Mouse (Mus musculus): Measurements from ENCODE around the gene Olfr813. TPM values are rescaled to one million over a fixed set of nuclear protein-coding genes. Genes with fewer than 3 reads are reported as not detected.
"Not testable (repeated sequence)": the region's sequence is repeated elsewhere in the genome, so short reads cannot be mapped to it uniquely, and the experiment has no call there.

Olfr813 gene
- polyA plus RNA-seq (2014; fragmentation: Nextera tagmentation; extraction: Ambion mirVana), result not detected in 2 replicates

- Histone ChIP-seq H3K27ac (ENCODE audit: low read depth, low read length) (no peak within 1 kb of the TSS), H3K36me3 (ENCODE audit: control insufficient read depth, insufficient read depth, low read length) (no peaks in the 10 kb centered on the region), H3K4me3 (ENCODE audit: low read depth, low read length) (no peak within 1 kb of the TSS), H3K9me3 (ENCODE audit: control insufficient read depth, low read length) (no peaks in the 10 kb centered on the region), H3K27me3 (ENCODE audit: control insufficient read depth, insufficient read depth, low read length) (no peaks in the 10 kb centered on the region), H3K4me2 (ENCODE audit: low read depth) (no peak within 1 kb of the TSS), H3K9ac (ENCODE audit: low read length) (no peak within 1 kb of the TSS), H3K4me1 (ENCODE audit: control insufficient read depth, insufficient read depth, low read length) (no peaks in the 10 kb centered on the region)
- ATAC-seq (ENCODE audit: insufficient read depth, low FRiP score, low TSS enrichment) (no peak), DNase-seq (ENCODE audit: low spot score) (no peak)
These were observed at the start of gene Olfr813 for GRCm38 (mm10) chr10:129855067-129855466. Olfr813 (plus strand) TSS chr10:129855367.

GRCm38 (mm10) chr10:129845994-129846393, 9.2 kb upstream of the Olfr813 start, which contains the start of gene Olfr812:
Olfr812 (minus strand) TSS chr10:129846094.
- H3K4me3 ChIP-seq (ENCODE audit: low read depth, low read length), result no peak within 1 kb of the TSS
- ATAC-seq (ENCODE audit: insufficient read depth, low FRiP score, low TSS enrichment) (no peak), DNase-seq (ENCODE audit: low spot score) (no peak)
- H3K9me3 ChIP-seq (ENCODE audit: control insufficient read depth, low read length), result no peaks in the 10 kb centered on the region
- H3K27ac ChIP-seq (ENCODE audit: low read depth, low read length), result no peak within 1 kb of the TSS
- no peak within 1 kb of the TSS for H3K9ac ChIP-seq (ENCODE audit: low read length)
- no peaks in the 10 kb centered on the region for H3K27me3 ChIP-seq (ENCODE audit: control insufficient read depth, insufficient read depth, low read length)
- no peak within 1 kb of the TSS for H3K4me2 ChIP-seq (ENCODE audit: low read depth)
- WGBS, result 77% methylated on average over 1 of the region's 1 CpGs
- no peaks in the 10 kb centered on the region for H3K4me1 ChIP-seq (ENCODE audit: control insufficient read depth, insufficient read depth, low read length)
- H3K36me3 ChIP-seq (ENCODE audit: control insufficient read depth, insufficient read depth, low read length), result no peaks in the 10 kb centered on the region

GRCm38 (mm10) chr10:129847343-129847742, 7.8 kb upstream of the Olfr813 start:
- Histone ChIP-seq H3K27me3 (ENCODE audit: control insufficient read depth, insufficient read depth, low read length) (no peaks in the 10 kb centered on the region), H3K4me1 (ENCODE audit: control insufficient read depth, insufficient read depth, low read length) (no peaks in the 10 kb centered on the region), H3K36me3 (ENCODE audit: control insufficient read depth, insufficient read depth, low read length) (no peaks in the 10 kb centered on the region), H3K4me2 (ENCODE audit: low read depth) (no peak overlapping the region), H3K4me3 (ENCODE audit: low read depth, low read length) (no peak overlapping the region), H3K9ac (ENCODE audit: low read length) (no peak overlapping the region), H3K27ac (ENCODE audit: low read depth, low read length) (no peak overlapping the region), H3K9me3 (ENCODE audit: control insufficient read depth, low read length) (no peaks in the 10 kb centered on the region)
- ATAC-seq (ENCODE audit: insufficient read depth, low FRiP score, low TSS enrichment) (no peak), DNase-seq (ENCODE audit: low spot score) (no peak)
- 69% methylated on average over 1 of the region's 1 CpGs for WGBS

GRCm38 (mm10) chr10:129879751-129880150, 24.6 kb downstream of the Olfr813 start, which contains the start of gene Olfr814:
Olfr814 (minus strand) TSS chr10:129879851.
- H3K4me3 ChIP-seq (ENCODE audit: low read depth, low read length); ATAC-seq (ENCODE audit: insufficient read depth, low FRiP score, low TSS enrichment); H3K36me3 ChIP-seq (ENCODE audit: control insufficient read depth, insufficient read depth, low read length); DNase-seq (ENCODE audit: low spot score); H3K9ac ChIP-seq (ENCODE audit: low read length); H3K4me2 ChIP-seq (ENCODE audit: low read depth); H3K4me1 ChIP-seq (ENCODE audit: control insufficient read depth, insufficient read depth, low read length); H3K9me3 ChIP-seq (ENCODE audit: control insufficient read depth, low read length); H3K27ac ChIP-seq (ENCODE audit: low read depth, low read length); H3K27me3 ChIP-seq (ENCODE audit: control insufficient read depth, insufficient read depth, low read length): not testable (repeated sequence)
- WGBS, result no CpG with 5 or more reads among the region's 1 CpGs

- H3K27ac ChIP-seq (ENCODE audit: low read depth, low read length); H3K27me3 ChIP-seq (ENCODE audit: control insufficient read depth, insufficient read depth, low read length); H3K9ac ChIP-seq (ENCODE audit: low read length); H3K4me3 ChIP-seq (ENCODE audit: low read depth, low read length); H3K9me3 ChIP-seq (ENCODE audit: control insufficient read depth, low read length); DNase-seq (ENCODE audit: low spot score); ATAC-seq (ENCODE audit: insufficient read depth, low FRiP score, low TSS enrichment); H3K4me1 ChIP-seq (ENCODE audit: control insufficient read depth, insufficient read depth, low read length); H3K36me3 ChIP-seq (ENCODE audit: control insufficient read depth, insufficient read depth, low read length); H3K4me2 ChIP-seq (ENCODE audit: low read depth): not testable (repeated sequence)
- WGBS, result 78% methylated on average over 6 of the region's 6 CpGs
These were observed 30.3 kb downstream of the Olfr813 start for GRCm38 (mm10) chr10:129885496-129885895.

GRCm38 (mm10) chr10:129885934-129886333, 30.8 kb downstream of the Olfr813 start:
- no peak for ATAC-seq (ENCODE audit: insufficient read depth, low FRiP score, low TSS enrichment)
- no peaks in the 10 kb centered on the region for H3K36me3 ChIP-seq (ENCODE audit: control insufficient read depth, insufficient read depth, low read length)
- no peak overlapping the region for H3K9ac ChIP-seq (ENCODE audit: low read length)
- no peak overlapping the region for H3K4me2 ChIP-seq (ENCODE audit: low read depth)
- no peak overlapping the region for H3K27ac ChIP-seq (ENCODE audit: low read depth, low read length)
- H3K4me3 ChIP-seq (ENCODE audit: low read depth, low read length), result no peak overlapping the region
- H3K27me3 ChIP-seq (ENCODE audit: control insufficient read depth, insufficient read depth, low read length), result no peaks in the 10 kb centered on the region
- no peak for DNase-seq (ENCODE audit: low spot score)
- WGBS, result 95% methylated on average over 7 of the region's 7 CpGs
- no peaks in the 10 kb centered on the region for H3K9me3 ChIP-seq (ENCODE audit: control insufficient read depth, low read length)
- no peaks in the 10 kb centered on the region for H3K4me1 ChIP-seq (ENCODE audit: control insufficient read depth, insufficient read depth, low read length)

GRCm38 (mm10) chr10:129905767-129906166, 50.6 kb downstream of the Olfr813 start, which contains the start of gene Olfr815:
Olfr815 (minus strand) TSS chr10:129905867.
- not testable (repeated sequence) for H3K9me3 ChIP-seq (ENCODE audit: control insufficient read depth, low read length); ATAC-seq (ENCODE audit: insufficient read depth, low FRiP score, low TSS enrichment); H3K9ac ChIP-seq (ENCODE audit: low read length); H3K36me3 ChIP-seq (ENCODE audit: control insufficient read depth, insufficient read depth, low read length); H3K4me1 ChIP-seq (ENCODE audit: control insufficient read depth, insufficient read depth, low read length); H3K27me3 ChIP-seq (ENCODE audit: control insufficient read depth, insufficient read depth, low read length); H3K27ac ChIP-seq (ENCODE audit: low read depth, low read length); H3K4me2 ChIP-seq (ENCODE audit: low read depth); DNase-seq (ENCODE audit: low spot score); H3K4me3 ChIP-seq (ENCODE audit: low read depth, low read length)
- WGBS, result no CpG with 5 or more reads among the region's 1 CpGs

Other genes with a start within 250 kb of the Olfr813 start
- 0.07 TPM in 1 of 2 replicates, not detected in the other for gene Olfr796, start 242.8 kb upstream of the Olfr813 start, polyA plus RNA-seq (2014; fragmentation: Nextera tagmentation; extraction: Ambion mirVana)
- gene Olfr798, start 227.4 kb upstream of the Olfr813 start, polyA plus RNA-seq (2014; fragmentation: Nextera tagmentation; extraction: Ambion mirVana), result not detected in 2 replicates
- gene Olfr799, start 217.9 kb upstream of the Olfr813 start, polyA plus RNA-seq (2014; fragmentation: Nextera tagmentation; extraction: Ambion mirVana), result not detected in 2 replicates
- not detected in 2 replicates for gene Olfr800, start 197.7 kb upstream of the Olfr813 start, polyA plus RNA-seq (2014; fragmentation: Nextera tagmentation; extraction: Ambion mirVana)
- not detected in 2 replicates for gene Olfr801, start 181.5 kb upstream of the Olfr813 start, polyA plus RNA-seq (2014; fragmentation: Nextera tagmentation; extraction: Ambion mirVana)
- gene Olfr802, start 167.2 kb upstream of the Olfr813 start, polyA plus RNA-seq (2014; fragmentation: Nextera tagmentation; extraction: Ambion mirVana), result not detected in 2 replicates
- gene Olfr803, start 161.1 kb upstream of the Olfr813 start, polyA plus RNA-seq (2014; fragmentation: Nextera tagmentation; extraction: Ambion mirVana), result not detected in 2 replicates
- not detected in 2 replicates for gene Olfr804, start 152.2 kb upstream of the Olfr813 start, polyA plus RNA-seq (2014; fragmentation: Nextera tagmentation; extraction: Ambion mirVana)
- gene Olfr805, start 126.0 kb upstream of the Olfr813 start, polyA plus RNA-seq (2014; fragmentation: Nextera tagmentation; extraction: Ambion mirVana), result not detected in 2 replicates
- gene Olfr806, start 113.4 kb upstream of the Olfr813 start, polyA plus RNA-seq (2014; fragmentation: Nextera tagmentation; extraction: Ambion mirVana), result not detected in 2 replicates
- gene Olfr807, start 97.6 kb upstream of the Olfr813 start, polyA plus RNA-seq (2014; fragmentation: Nextera tagmentation; extraction: Ambion mirVana), result not detected in 2 replicates
- not detected in 2 replicates for gene Olfr808, start 89.9 kb upstream of the Olfr813 start, polyA plus RNA-seq (2014; fragmentation: Nextera tagmentation; extraction: Ambion mirVana)
- not detected in 2 replicates for gene Olfr809, start 80.7 kb upstream of the Olfr813 start, polyA plus RNA-seq (2014; fragmentation: Nextera tagmentation; extraction: Ambion mirVana)
- gene Olfr810, start 60.5 kb upstream of the Olfr813 start, polyA plus RNA-seq (2014; fragmentation: Nextera tagmentation; extraction: Ambion mirVana), result not detected in 2 replicates
- gene Olfr811, start 51.0 kb upstream of the Olfr813 start, polyA plus RNA-seq (2014; fragmentation: Nextera tagmentation; extraction: Ambion mirVana), result not detected in 2 replicates
- gene Olfr812, start 9.3 kb upstream of the Olfr813 start, polyA plus RNA-seq (2014; fragmentation: Nextera tagmentation; extraction: Ambion mirVana), result not detected in 2 replicates
- not detected in 2 replicates for gene Olfr814, start 24.5 kb downstream of the Olfr813 start, polyA plus RNA-seq (2014; fragmentation: Nextera tagmentation; extraction: Ambion mirVana)
- not detected in 2 replicates for gene Olfr815, start 50.5 kb downstream of the Olfr813 start, polyA plus RNA-seq (2014; fragmentation: Nextera tagmentation; extraction: Ambion mirVana)
- not detected in 2 replicates for gene Olfr816, start 60.2 kb downstream of the Olfr813 start, polyA plus RNA-seq (2014; fragmentation: Nextera tagmentation; extraction: Ambion mirVana)
- gene Olfr818, start 93.7 kb downstream of the Olfr813 start, polyA plus RNA-seq (2014; fragmentation: Nextera tagmentation; extraction: Ambion mirVana), result not detected in 2 replicates
- not detected in 2 replicates for gene Olfr819, start 111.9 kb downstream of the Olfr813 start, polyA plus RNA-seq (2014; fragmentation: Nextera tagmentation; extraction: Ambion mirVana)
- not detected in 2 replicates for gene Olfr247, start 120.8 kb downstream of the Olfr813 start, polyA plus RNA-seq (2014; fragmentation: Nextera tagmentation; extraction: Ambion mirVana)
- gene Gm10310, start 129.7 kb downstream of the Olfr813 start, polyA plus RNA-seq (2014; fragmentation: Nextera tagmentation; extraction: Ambion mirVana), result not detected in 2 replicates
- gene Olfr820, start 157.3 kb downstream of the Olfr813 start, polyA plus RNA-seq (2014; fragmentation: Nextera tagmentation; extraction: Ambion mirVana), result not detected in 2 replicates
- not detected in 2 replicates for gene Olfr821, start 175.0 kb downstream of the Olfr813 start, polyA plus RNA-seq (2014; fragmentation: Nextera tagmentation; extraction: Ambion mirVana)
- gene Olfr822, start 215.8 kb downstream of the Olfr813 start, polyA plus RNA-seq (2014; fragmentation: Nextera tagmentation; extraction: Ambion mirVana), result not detected in 2 replicates